Mouse (Mus musculus): Measurements from ENCODE around the gene Ryr3.

GRCm38 (mm10) chr2:113123476-113123875 is 93.4 kb downstream of the Ryr3 start:
- no peak for TF ChIP-seq POLR2A (IDR thresholded peaks at IDR 0.05; ENCODE audit: low read depth, low read length)
- TF ChIP-seq CTCF (IDR thresholded peaks at IDR 0.05; ENCODE audit: borderline replicate concordance, insufficient read depth, low read length), result no peak
